Mouse (Mus musculus) bone marrow, adult 2 months (tissue): ENCODE measurements around the gene Trp53tg5. TPM values are rescaled to one million over a fixed set of nuclear protein-coding genes. Genes with fewer than 3 reads are reported as not detected.

ENCODE experiments used
- H3K27ac ChIP-seq: fragments of 200-500 bp; 2 replicates; pipeline ENCODE4 v1.5.1; 2012; ENCODE audit warnings: low read depth, mild to moderate bottlenecking, control low read depth, inconsistent platforms, low read length; ENCODE audit not compliant: control insufficient read depth, poor library complexity, insufficient read depth
- H3K4me1 ChIP-seq: fragments of 200-500 bp; 2 replicates; pipeline ENCODE4 v1.6.1; 2011; ENCODE audit warnings: low read length; ENCODE audit not compliant: control insufficient read depth, insufficient read depth
- H3K4me3 ChIP-seq: fragments of 200-500 bp; replicated peaks from 2 replicates; pipeline ENCODE3; 2011; ENCODE audit warnings: mild to moderate bottlenecking, low read depth, low read length, control low read depth; ENCODE audit not compliant: control insufficient read depth
- CTCF ChIP-seq: fragments of 200-500 bp; IDR thresholded peaks from 2 replicates; pipeline ENCODE4 v1.5.1; 2011; ENCODE audit warnings: low read length, control low read depth; ENCODE audit not compliant: control insufficient read depth, insufficient read depth
- POLR2A ChIP-seq: fragments of 200-500 bp; IDR thresholded peaks from 2 replicates; pipeline ENCODE4 v1.6.1; 2011; ENCODE audit warnings: low read depth, mild to moderate bottlenecking, control low read depth, low read length, borderline replicate concordance; ENCODE audit not compliant: control insufficient read depth
- WGBS: fragments of 180-500 bp; shearing (Covaris S2); methylation state at CpG from one replicate; pipeline ENCODE4 v1.1.7; 2018; 5-methylcytosine and 5-hydroxymethylcytosine counted together
- polyA plus RNA-seq: library from polyadenylated mRNA; stranded (reverse); fragments of >200 nt; gene quantifications from 2 replicates; pipeline ENCODE4 v1.2.4, GENCODE M21; 2011; ENCODE audit warnings: low replicate concordance; ENCODE audit not compliant: missing spikeins, insufficient read depth, insufficient read length

The Trp53tg5 gene
- polyA plus RNA-seq, 1 experiment, result not detected

DNA sequence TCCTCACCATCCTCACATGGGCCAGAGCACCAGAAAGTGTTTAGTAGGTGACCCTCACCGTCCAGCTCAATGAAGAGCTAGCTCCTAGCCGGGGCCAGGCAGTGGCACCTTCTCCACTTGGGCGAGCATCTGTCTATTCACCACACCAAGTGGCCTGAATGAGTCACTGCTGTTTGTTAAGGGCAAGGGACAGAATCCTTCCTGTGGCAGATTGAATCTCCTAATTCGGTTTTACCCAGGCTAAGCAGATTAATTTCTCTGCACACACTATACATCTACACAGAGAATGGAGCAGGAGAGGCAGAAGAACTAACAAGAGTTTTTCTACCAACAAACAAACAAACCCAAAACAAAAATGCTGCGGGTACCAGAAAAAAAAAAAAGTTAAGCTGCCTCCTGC is 46.6 kb downstream of the Trp53tg5 start:
- no peak overlapping the region for H3K4me3 ChIP-seq
- WGBS, result 75% methylated on average over 5 of the region's 5 CpGs
- H3K27ac ChIP-seq, result no peak overlapping the region
- H3K4me1 ChIP-seq, result no peaks in the 10 kb centered on the region; the same call in 1 of the 2 replicates
- TF ChIP-seq CTCF (no peak), POLR2A (no peak)

DNA sequence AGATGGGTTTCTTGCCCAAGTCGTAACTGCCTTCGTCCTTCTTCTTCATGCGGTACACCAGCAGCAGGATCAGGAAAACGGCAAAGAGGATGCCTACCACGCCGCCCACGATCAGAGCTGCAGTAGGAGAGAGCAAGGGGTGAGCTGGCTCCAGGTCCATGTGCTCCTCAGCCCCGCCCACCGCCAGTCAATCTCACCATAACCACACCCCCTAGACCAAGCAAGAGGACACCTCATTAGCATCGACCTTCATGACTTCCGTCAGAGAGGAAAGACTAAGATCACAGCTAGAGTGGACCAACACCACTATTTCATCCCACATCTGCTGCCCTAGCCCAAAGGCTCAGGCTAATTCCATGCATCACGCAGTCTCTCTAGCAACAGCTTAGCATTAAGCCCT is 47.4 kb downstream of the Trp53tg5 start:
- Histone ChIP-seq H3K4me1 (no peaks in the 10 kb centered on the region; the same call in 1 of the 2 replicates), H3K27ac (no peak overlapping the region), H3K4me3 (no peak overlapping the region)
- 72% methylated on average over 12 of the region's 12 CpGs for WGBS
- TF ChIP-seq CTCF, result no peak
- no peak for TF ChIP-seq POLR2A

DNA sequence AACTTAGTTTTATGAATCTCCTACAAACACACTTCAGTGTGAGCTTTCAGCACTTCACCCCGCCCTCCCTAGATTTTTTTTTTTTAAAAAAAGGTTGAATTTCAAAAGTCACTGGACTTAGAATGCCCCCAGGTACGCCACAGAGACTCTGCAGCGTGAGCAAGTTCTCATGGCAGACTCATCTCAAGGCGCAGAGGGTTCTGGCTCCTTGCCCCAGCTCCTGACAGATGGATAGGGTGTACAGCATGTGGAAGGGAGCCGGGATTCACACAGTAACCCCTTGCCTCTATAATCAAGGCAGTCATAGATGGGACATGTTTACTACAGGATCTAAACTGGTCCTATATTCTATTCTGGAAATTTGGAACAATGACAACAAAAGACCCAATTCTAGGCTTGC is 48.1 kb downstream of the Trp53tg5 start:
- Histone ChIP-seq H3K27ac (no peak overlapping the region), H3K4me1 (no peaks in the 10 kb centered on the region; the same call in 1 of the 2 replicates), H3K4me3 (no peak overlapping the region)
- WGBS, result 81% methylated on average over 5 of the region's 5 CpGs
- TF ChIP-seq POLR2A (no peak), CTCF (no peak)

DNA sequence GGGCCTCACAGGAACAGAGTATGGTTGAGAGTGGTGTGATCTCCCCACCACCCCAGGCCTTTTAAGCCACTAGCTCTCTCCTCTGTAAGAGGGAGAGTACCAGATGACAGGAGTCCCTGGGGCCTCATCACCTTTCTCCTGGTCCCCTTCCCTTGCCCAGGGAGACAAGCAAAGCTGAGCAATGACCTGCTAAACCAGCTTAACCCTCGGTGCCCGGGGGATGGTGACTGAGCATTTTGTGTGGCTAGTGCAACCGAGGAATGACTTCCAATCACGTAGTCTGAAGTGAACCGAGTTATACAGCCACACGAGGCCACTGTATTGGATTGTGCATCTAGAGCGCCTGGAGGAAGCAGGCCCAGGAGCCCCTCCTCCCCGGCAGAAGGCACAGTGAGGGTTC is 49.1 kb downstream of the Trp53tg5 start:
- Histone ChIP-seq H3K4me3 (no peak overlapping the region), H3K4me1 (no peaks in the 10 kb centered on the region; the same call in 1 of the 2 replicates), H3K27ac (no peak overlapping the region)
- TF ChIP-seq CTCF (no peak), POLR2A (no peak)
- WGBS, result 83% methylated on average over 8 of the region's 8 CpGs

DNA sequence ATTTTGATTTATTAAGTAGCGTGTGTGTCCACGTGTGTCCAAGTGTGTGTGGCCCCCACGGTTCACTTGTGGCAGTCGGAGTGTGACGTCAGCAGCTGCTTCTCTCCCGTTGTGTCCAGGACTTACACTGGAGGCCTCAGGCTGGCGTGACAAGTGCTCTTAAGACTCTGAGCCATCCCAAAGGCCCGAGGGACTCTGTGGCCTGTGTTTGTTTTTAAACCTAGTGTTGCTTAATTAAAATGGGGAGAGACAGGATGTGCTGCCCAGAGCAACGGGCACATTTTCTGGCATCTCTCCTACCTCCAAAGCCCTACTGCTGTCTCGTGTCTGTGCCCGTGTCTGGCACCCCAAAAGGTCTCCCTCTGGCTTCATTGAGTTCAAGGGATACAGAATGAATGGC is 50.1 kb downstream of the Trp53tg5 start:
- no peak overlapping the region for H3K4me3 ChIP-seq
- TF ChIP-seq CTCF (no peak), POLR2A (no peak)
- peak overlapping the region; percentile 75 for H3K27ac ChIP-seq
- H3K4me1 ChIP-seq, result peaks cover 2% of the 10 kb centered on the region
- WGBS, result 69% methylated on average over 11 of the region's 11 CpGs

DNA sequence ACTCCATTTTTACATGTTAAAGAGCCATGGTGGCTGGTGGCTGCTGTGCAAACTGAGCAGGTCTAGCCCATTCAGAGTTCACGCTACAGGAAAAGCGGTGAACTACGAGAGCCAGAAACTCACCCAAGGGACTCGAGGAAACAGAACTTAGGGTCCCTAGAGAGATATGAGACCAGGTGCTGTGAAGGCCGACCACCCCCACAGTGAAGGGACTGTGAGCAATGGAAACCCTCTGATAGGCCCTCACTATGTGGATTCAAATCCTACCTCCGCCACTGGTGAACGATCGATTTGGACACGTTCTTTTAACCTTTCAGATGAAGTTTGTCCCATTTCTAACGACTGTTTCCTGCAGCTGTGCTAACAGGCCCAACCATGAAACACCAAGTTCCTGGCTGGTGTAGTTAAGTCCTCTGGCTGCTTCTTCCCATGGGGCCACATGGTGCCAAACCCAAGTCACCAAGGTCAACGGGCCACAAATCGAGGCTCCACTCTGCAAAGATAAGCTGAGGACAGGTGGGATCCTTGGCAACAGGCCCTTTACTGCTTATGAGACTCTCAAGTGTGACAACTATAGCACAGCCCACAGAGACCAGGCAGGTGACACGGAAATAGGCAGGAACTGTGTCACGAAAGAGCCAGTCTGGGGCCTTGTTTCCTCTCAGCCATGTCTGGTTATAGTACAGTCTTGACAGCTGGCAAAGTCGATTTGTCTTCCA is 50.7 kb downstream of the Trp53tg5 start:
- WGBS, result 49% methylated on average over 15 of the region's 15 CpGs
- Histone ChIP-seq H3K4me3 (no peak overlapping the region), H3K27ac (peak overlapping the region; percentile 75), H3K4me1 (peaks cover 3% of the 10 kb centered on the region)
- TF ChIP-seq POLR2A, result no peak
- no peak for TF ChIP-seq CTCF

DNA sequence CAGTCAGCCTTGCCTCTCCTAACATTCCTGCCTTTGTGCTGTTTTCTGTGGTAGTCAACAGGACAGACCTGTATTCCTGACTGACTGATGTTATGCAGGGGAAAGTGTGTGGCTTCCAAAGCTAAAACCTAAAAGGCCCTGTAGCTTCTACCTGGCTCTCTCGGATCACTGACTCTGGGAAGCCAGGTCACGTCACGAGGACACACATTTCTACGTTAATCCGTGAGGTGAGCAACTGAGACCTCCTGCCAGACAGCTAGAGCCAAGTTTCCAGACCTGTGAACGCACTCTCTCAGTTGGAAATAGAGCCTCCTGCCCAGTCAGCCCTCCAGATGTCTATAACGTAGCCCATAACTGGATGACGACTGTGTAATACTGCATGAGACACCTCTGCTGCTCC is 51.5 kb downstream of the Trp53tg5 start:
- TF ChIP-seq CTCF (no peak), POLR2A (no peak)
- Histone ChIP-seq H3K4me3 (no peak overlapping the region), H3K27ac (no peak overlapping the region), H3K4me1 (peaks cover 3% of the 10 kb centered on the region)
- 81% methylated on average over 8 of the region's 8 CpGs for WGBS

DNA sequence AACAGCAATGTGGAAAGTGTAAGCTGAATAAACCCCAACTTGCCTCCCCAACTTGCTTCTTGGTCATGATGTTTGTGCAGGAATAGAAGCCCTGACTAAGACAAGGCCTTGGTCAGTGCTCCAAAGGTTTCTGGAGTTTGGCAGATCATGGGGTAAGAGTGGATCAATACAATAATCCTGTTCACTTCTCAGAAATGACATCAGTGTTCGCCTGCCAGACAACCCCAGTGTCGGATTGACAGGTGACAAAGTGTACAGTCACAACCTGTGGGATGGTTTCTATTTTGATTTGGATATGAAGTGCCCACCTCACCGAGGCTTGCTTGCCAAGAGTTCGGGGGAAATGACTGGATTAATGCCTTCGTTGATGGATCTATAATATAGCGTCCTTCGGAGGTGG is 52.2 kb downstream of the Trp53tg5 start:
- H3K4me3 ChIP-seq, result no peak overlapping the region
- 86% methylated on average over 7 of the region's 7 CpGs for WGBS
- H3K4me1 ChIP-seq, result peaks cover 3% of the 10 kb centered on the region
- TF ChIP-seq CTCF (no peak), POLR2A (no peak)
- H3K27ac ChIP-seq, result no peak overlapping the region

Other genes with a start within 250 kb of the Trp53tg5 start
- not detected in 2 replicates for gene Svs2, start 235.3 kb downstream of the Trp53tg5 start, polyA plus RNA-seq
- not detected in 2 replicates for gene Svs3b, start 217.1 kb downstream of the Trp53tg5 start, polyA plus RNA-seq
- gene Svs4, start 195.3 kb downstream of the Trp53tg5 start, polyA plus RNA-seq, result not detected in 2 replicates
- gene Svs3a, start 184.5 kb downstream of the Trp53tg5 start, polyA plus RNA-seq, result not detected in 2 replicates
- gene Svs6, start 157.0 kb downstream of the Trp53tg5 start, polyA plus RNA-seq, result not detected in 2 replicates
- not detected in 2 replicates for gene Svs5, start 141.0 kb downstream of the Trp53tg5 start, polyA plus RNA-seq
- gene Slpi, start 84.6 kb downstream of the Trp53tg5 start, polyA plus RNA-seq, result 48.8 and 108 TPM in 2 replicates
- not detected in 2 replicates for gene Rbpjl, start 70.6 kb downstream of the Trp53tg5 start, polyA plus RNA-seq
- gene Matn4, start 68.6 kb downstream of the Trp53tg5 start, polyA plus RNA-seq, result 0.86 and 1.2 TPM in 2 replicates
- gene Sdc4, start 29.8 kb downstream of the Trp53tg5 start, polyA plus RNA-seq, result 12.6 and 22.1 TPM in 2 replicates
- 10.1 and 26.7 TPM in 2 replicates for gene Sys1, start 16.8 kb downstream of the Trp53tg5 start, polyA plus RNA-seq
- not detected in 2 replicates for gene Gm20458, start 12.8 kb downstream of the Trp53tg5 start, polyA plus RNA-seq
- gene Dbndd2, start 12.4 kb upstream of the Trp53tg5 start, polyA plus RNA-seq, result 7.5 and 8.1 TPM in 2 replicates
- gene Pigt, start 23.8 kb upstream of the Trp53tg5 start, polyA plus RNA-seq, result 27.8 and 39.1 TPM in 2 replicates
- 2.8 TPM in 1 of 2 replicates, not detected in the other for gene Wfdc2, start 88.7 kb upstream of the Trp53tg5 start, polyA plus RNA-seq
- not detected in 2 replicates for gene Spint3, start 99.7 kb upstream of the Trp53tg5 start, polyA plus RNA-seq
- not detected in 2 replicates for gene Wfdc6a, start 111.7 kb upstream of the Trp53tg5 start, polyA plus RNA-seq
- gene Eppin, start 119.9 kb upstream of the Trp53tg5 start, polyA plus RNA-seq, result not detected in 2 replicates
- not detected in 2 replicates for gene Wfdc6b, start 139.8 kb upstream of the Trp53tg5 start, polyA plus RNA-seq
- not detected in 2 replicates for gene Wfdc8, start 139.9 kb upstream of the Trp53tg5 start, polyA plus RNA-seq
- gene Wfdc16, start 165.1 kb upstream of the Trp53tg5 start, polyA plus RNA-seq, result not detected in 2 replicates
- not detected in 2 replicates for gene Wfdc10, start 182.3 kb upstream of the Trp53tg5 start, polyA plus RNA-seq
- not detected in 2 replicates for gene Wfdc9, start 182.9 kb upstream of the Trp53tg5 start, polyA plus RNA-seq
- not detected in 2 replicates for gene Wfdc11, start 200.4 kb upstream of the Trp53tg5 start, polyA plus RNA-seq
- not detected in 2 replicates for gene Wfdc13, start 211.4 kb upstream of the Trp53tg5 start, polyA plus RNA-seq
- gene Spint4, start 224.8 kb upstream of the Trp53tg5 start, polyA plus RNA-seq, result not detected in 2 replicates
- not detected in 2 replicates for gene Spint5, start 241.6 kb upstream of the Trp53tg5 start, polyA plus RNA-seq